Mouse (Mus musculus) heart, postnatal 0 days (tissue): ENCODE data around the gene Ugt1a8.

Experiments used
- CTCF ChIP-seq: IDR thresholded peaks from 2 replicates; pipeline ENCODE4 v1.5.1; 2016; ENCODE audit warnings: antibody characterized with exemption, control low read depth, low read depth
- EP300 ChIP-seq: IDR thresholded peaks from 2 replicates; pipeline ENCODE4 v1.6.1; 2016; ENCODE audit warnings: antibody characterized with exemption, low read depth

GRCm38 (mm10) chr1:88258361-88258760 is 170.7 kb downstream of the Ugt1a8 start:
- TF ChIP-seq CTCF (no peak), EP300 (no peak)
